Mouse (Mus musculus) midbrain, embryonic 13.5 days (tissue): ENCODE results near the gene Srp54c. TPM values are rescaled to one million over a fixed set of nuclear protein-coding genes. Genes with fewer than 3 reads are reported as not detected.

ENCODE experiments used
- ATAC-seq: fragments of 200-750 bp; cut with Nextera tagmentation; 2 replicates; pipeline ENCODE4 v1.8.0; 2017; ENCODE audit warnings: mild to moderate bottlenecking, moderate TSS enrichment, moderate library complexity
- H3K27ac ChIP-seq: fragments of 300-500 bp; sonication (generic); 2 replicates; pipeline ENCODE4 v1.5.1; 2015; ENCODE audit warnings: inconsistent platforms, mild to moderate bottlenecking, moderate library complexity
- H3K27me3 ChIP-seq: fragments of 300-500 bp; sonication (generic); 2 replicates; pipeline ENCODE4 v1.6.1; 2015; ENCODE audit warnings: mild to moderate bottlenecking, inconsistent platforms
- H3K36me3 ChIP-seq: fragments of 300-500 bp; sonication (generic); 2 replicates; pipeline ENCODE4 v1.6.1; 2015; ENCODE audit warnings: mild to moderate bottlenecking, inconsistent platforms
- H3K4me1 ChIP-seq: fragments of 300-500 bp; sonication (generic); replicated peaks from 2 replicates; pipeline ENCODE4 v1.6.1; 2015; ENCODE audit warnings: inconsistent platforms
- H3K4me2 ChIP-seq: fragments of 300-500 bp; sonication (generic); replicated peaks from 2 replicates; pipeline ENCODE4 v1.6.1; 2015; ENCODE audit warnings: moderate library complexity, mild to moderate bottlenecking, inconsistent platforms
- H3K4me3 ChIP-seq: fragments of 300-500 bp; sonication (generic); replicated peaks from 2 replicates; pipeline ENCODE4 v1.5.1; 2015; ENCODE audit warnings: mild to moderate bottlenecking, inconsistent platforms
- H3K9ac ChIP-seq: fragments of 300-500 bp; sonication (generic); replicated peaks from 2 replicates; pipeline ENCODE4 v1.6.1; 2015; ENCODE audit warnings: mild to moderate bottlenecking, inconsistent platforms
- H3K9me3 ChIP-seq: fragments of 300-500 bp; sonication (generic); 2 replicates; pipeline ENCODE4 v1.6.1; 2016; ENCODE audit warnings: mild to moderate bottlenecking, inconsistent platforms
- WGBS: fragments of 180-500 bp; shearing (Covaris S2); methylation state at CpG from one replicate; pipeline ENCODE4 v1.1.7; 2015; 5-methylcytosine and 5-hydroxymethylcytosine counted together
- polyA plus RNA-seq: library from polyadenylated mRNA; unstranded; fragments of >200 nt; fragmentation: Nextera tagmentation; extraction: Ambion mirVana; gene quantifications from 2 replicates; pipeline ENCODE4 v1.2.1, GENCODE M21; 2015

The Srp54c gene
- polyA plus RNA-seq, 1 experiment from 2014 or later: 70.8 TPM

- Histone ChIP-seq H3K9me3 (no peaks in the 10 kb centered on the region), H3K36me3 (peaks cover 34% of the 10 kb centered on the region), H3K27ac (no peak within 1 kb of the TSS), H3K4me2 (no peak within 1 kb of the TSS), H3K27me3 (no peaks in the 10 kb centered on the region), H3K4me1 (peaks cover 35% of the 10 kb centered on the region), H3K4me3 (no peak within 1 kb of the TSS), H3K9ac (peak within 1 kb of the TSS; percentile 25; the same call in 1 of the 2 replicates)
- WGBS: 94% methylated on average over 5 of the region's 5 CpGs
- no peak for ATAC-seq
Measured at GRCm38 (mm10) chr12:55299336-55299735, 69.4 kb downstream of the Srp54c start, which contains the start of gene 1110008L16Rik. 1110008L16Rik (plus strand) TSS chr12:55299577.

- WGBS: 86% methylated on average over 3 of the region's 3 CpGs
Measured at GRCm38 (mm10) chr12:55300820-55301351, 70.9 kb downstream of the Srp54c start.

GRCm38 (mm10) chr12:55301472-55302300 is 71.7 kb downstream of the Srp54c start:
- peak overlapping the region; percentile 66 for H3K4me3 ChIP-seq
- peak overlapping the region; percentile 75 for H3K4me2 ChIP-seq
- ATAC-seq: no peak
- no peaks in the 10 kb centered on the region for H3K9me3 ChIP-seq
- 49% methylated on average over 11 of the region's 11 CpGs for WGBS
- peak overlapping the region; percentile 85 for H3K27ac ChIP-seq
- peak overlapping the region; percentile 81 for H3K9ac ChIP-seq
- peaks cover 20% of the 10 kb centered on the region for H3K36me3 ChIP-seq
- H3K4me1 ChIP-seq: peaks cover 35% of the 10 kb centered on the region
- H3K27me3 ChIP-seq: no peaks in the 10 kb centered on the region

More at GRCm38 (mm10) chr12:55300820-55301351, 70.9 kb downstream of the Srp54c start:
- Histone ChIP-seq H3K9me3 (no peaks in the 10 kb centered on the region), H3K4me1 (peaks cover 35% of the 10 kb centered on the region), H3K4me2 (peak overlapping the region; percentile 75), H3K27ac (no peak overlapping the region), H3K27me3 (no peaks in the 10 kb centered on the region), H3K9ac (peak overlapping the region; percentile 81), H3K4me3 (peak overlapping the region; percentile 66), H3K36me3 (peaks cover 21% of the 10 kb centered on the region)
- no peak for ATAC-seq

- peak within 1 kb of the TSS; percentile 81 for H3K9ac ChIP-seq
- peak; percentile 95 for ATAC-seq
Measured at GRCm38 (mm10) chr12:55302485-55303441, 72.8 kb downstream of the Srp54c start, which contains the start of gene Ppp2r3c. Ppp2r3c (minus strand) TSS chr12:55302998.

GRCm38 (mm10) chr12:55306371-55306770 is 76.4 kb downstream of the Srp54c start:
- H3K36me3 ChIP-seq: peaks cover 5% of the 10 kb centered on the region; the same call in 1 of the 2 replicates
- H3K9ac ChIP-seq: no peak overlapping the region
- no peaks in the 10 kb centered on the region for H3K9me3 ChIP-seq
- peaks cover 15% of the 10 kb centered on the region for H3K4me1 ChIP-seq
- ATAC-seq: no peak
- WGBS: 97% methylated on average over 4 of the region's 4 CpGs
- no peaks in the 10 kb centered on the region for H3K27me3 ChIP-seq
- no peak overlapping the region for H3K4me3 ChIP-seq
- H3K27ac ChIP-seq: no peak overlapping the region
- no peak overlapping the region for H3K4me2 ChIP-seq

More at GRCm38 (mm10) chr12:55302485-55303441, 72.8 kb downstream of the Srp54c start, which contains the start of gene Ppp2r3c:
- H3K36me3 ChIP-seq: peaks cover 11% of the 10 kb centered on the region
- WGBS: under 1% methylated on average over 55 of the region's 55 CpGs
- no peaks in the 10 kb centered on the region for H3K9me3 ChIP-seq
- H3K27ac ChIP-seq: peak within 1 kb of the TSS; percentile 85
- peaks cover 35% of the 10 kb centered on the region for H3K4me1 ChIP-seq
- peak within 1 kb of the TSS; percentile 66 for H3K4me3 ChIP-seq
- H3K4me2 ChIP-seq: peak within 1 kb of the TSS; percentile 75
- no peaks in the 10 kb centered on the region for H3K27me3 ChIP-seq

GRCm38 (mm10) chr12:55307566-55307965 is 77.6 kb downstream of the Srp54c start:
- H3K4me2 ChIP-seq: no peak overlapping the region
- peaks cover 8% of the 10 kb centered on the region for H3K4me1 ChIP-seq
- no peak overlapping the region for H3K9ac ChIP-seq
- H3K36me3 ChIP-seq: peaks cover 5% of the 10 kb centered on the region; the same call in 1 of the 2 replicates
- no peak for ATAC-seq
- no peak overlapping the region for H3K27ac ChIP-seq
- whole genome bisulfite sequencing: 66% methylated on average over 6 of the region's 6 CpGs
- H3K9me3 ChIP-seq: no peaks in the 10 kb centered on the region
- no peak overlapping the region for H3K4me3 ChIP-seq
- H3K27me3 ChIP-seq: no peaks in the 10 kb centered on the region

GRCm38 (mm10) chr12:55308731-55309130 is 78.8 kb downstream of the Srp54c start:
- H3K4me3 ChIP-seq: no peak overlapping the region
- no peaks in the 10 kb centered on the region for H3K9me3 ChIP-seq
- ATAC-seq: no peak
- peaks cover 3% of the 10 kb centered on the region for H3K4me1 ChIP-seq
- H3K4me2 ChIP-seq: no peak overlapping the region
- H3K27me3 ChIP-seq: no peaks in the 10 kb centered on the region
- no peak overlapping the region for H3K27ac ChIP-seq
- peaks cover 5% of the 10 kb centered on the region; the same call in 1 of the 2 replicates for H3K36me3 ChIP-seq
- 96% methylated on average over 9 of the region's 9 CpGs for WGBS
- H3K9ac ChIP-seq: no peak overlapping the region

GRCm38 (mm10) chr12:55309501-55309900 is 79.5 kb downstream of the Srp54c start:
- H3K36me3 ChIP-seq: peaks cover 5% of the 10 kb centered on the region; the same call in 1 of the 2 replicates
- H3K9ac ChIP-seq: no peak overlapping the region
- H3K4me3 ChIP-seq: no peak overlapping the region
- no peaks in the 10 kb centered on the region for H3K9me3 ChIP-seq
- no peaks in the 10 kb centered on the region for H3K27me3 ChIP-seq
- 73% methylated on average over 8 of the region's 8 CpGs for WGBS
- peak; percentile 50; the same call in 1 of the 2 replicates for ATAC-seq
- H3K4me1 ChIP-seq: no peaks in the 10 kb centered on the region
- H3K4me2 ChIP-seq: no peak overlapping the region
- H3K27ac ChIP-seq: no peak overlapping the region

GRCm38 (mm10) chr12:55311841-55312240 is 81.9 kb downstream of the Srp54c start:
- H3K4me3 ChIP-seq: no peak overlapping the region
- no peaks in the 10 kb centered on the region for H3K4me1 ChIP-seq
- H3K4me2 ChIP-seq: no peak overlapping the region
- no peaks in the 10 kb centered on the region for H3K27me3 ChIP-seq
- no peak overlapping the region for H3K27ac ChIP-seq
- 81% methylated on average over 7 of the region's 7 CpGs for WGBS
- no peaks in the 10 kb centered on the region for H3K9me3 ChIP-seq
- H3K36me3 ChIP-seq: no peaks in the 10 kb centered on the region
- ATAC-seq: no peak
- no peak overlapping the region for H3K9ac ChIP-seq
